Mouse (Mus musculus): ENCODE results near the gene Nfyc. TPM values are rescaled to one million over a fixed set of nuclear protein-coding genes. Genes with fewer than 3 reads are reported as not detected.

The Nfyc gene
- polyA plus RNA-seq, 1 experiment from 2014 or later = 79.8 TPM

- H3K27ac ChIP-seq (ENCODE audit: low read length) = no peak overlapping the region
- no peak overlapping the region for H3K4me3 ChIP-seq (replicated peaks; ENCODE audit: low read length)
- H3K9ac ChIP-seq (ENCODE audit: low read length) = no peak overlapping the region
- no peak for ATAC-seq (ENCODE audit: insufficient read depth, low FRiP score)
- WGBS = 56% methylated on average over 7 of the region's 7 CpGs
- no peaks in the 10 kb centered on the region for H3K36me3 ChIP-seq (ENCODE audit: control insufficient read depth, insufficient read depth, low read length)
- no peaks in the 10 kb centered on the region for H3K9me3 ChIP-seq (replicated peaks; ENCODE audit: control insufficient read depth, low read length)
- H3K4me2 ChIP-seq (ENCODE audit: low read depth, low read length) = no peak overlapping the region
- peaks cover 11% of the 10 kb centered on the region; the same call in 1 of the 2 replicates for H3K27me3 ChIP-seq (ENCODE audit: control insufficient read depth, insufficient read depth, low read length)
- H3K4me1 ChIP-seq (ENCODE audit: control insufficient read depth, insufficient read depth, low read length) = no peaks in the 10 kb centered on the region
These were observed 28.5 kb upstream of the Nfyc start for GRCm38 (mm10) chr4:120859865-120860264.

- H3K9ac ChIP-seq (ENCODE audit: low read length) = no peak overlapping the region
- no peaks in the 10 kb centered on the region for H3K4me1 ChIP-seq (ENCODE audit: control insufficient read depth, insufficient read depth, low read length)
- H3K4me3 ChIP-seq (replicated peaks; ENCODE audit: low read length) = no peak overlapping the region
- peaks cover 12% of the 10 kb centered on the region; the same call in 1 of the 2 replicates for H3K27me3 ChIP-seq (ENCODE audit: control insufficient read depth, insufficient read depth, low read length)
- no peaks in the 10 kb centered on the region for H3K36me3 ChIP-seq (ENCODE audit: control insufficient read depth, insufficient read depth, low read length)
- no peak overlapping the region for H3K4me2 ChIP-seq (ENCODE audit: low read depth, low read length)
- ATAC-seq (ENCODE audit: insufficient read depth, low FRiP score) = no peak
- no peak overlapping the region for H3K27ac ChIP-seq (ENCODE audit: low read length)
- WGBS = 54% methylated on average over 5 of the region's 5 CpGs
- no peaks in the 10 kb centered on the region for H3K9me3 ChIP-seq (replicated peaks; ENCODE audit: control insufficient read depth, low read length)
These were observed 25.0 kb upstream of the Nfyc start for GRCm38 (mm10) chr4:120856376-120856775.

- H3K4me2 ChIP-seq (ENCODE audit: low read depth, low read length) = peak overlapping the region; percentile 93
- H3K9ac ChIP-seq (ENCODE audit: low read length) = no peak overlapping the region
- no peak overlapping the region for H3K27ac ChIP-seq (ENCODE audit: low read length)
- WGBS = 32% methylated on average over 7 of the region's 7 CpGs
- H3K27me3 ChIP-seq (ENCODE audit: control insufficient read depth, insufficient read depth, low read length) = peaks cover 15% of the 10 kb centered on the region
- no peaks in the 10 kb centered on the region for H3K9me3 ChIP-seq (replicated peaks; ENCODE audit: control insufficient read depth, low read length)
- H3K36me3 ChIP-seq (ENCODE audit: control insufficient read depth, insufficient read depth, low read length) = no peaks in the 10 kb centered on the region
- H3K4me3 ChIP-seq (replicated peaks; ENCODE audit: low read length) = peak overlapping the region; percentile 60
- 0 out of 2 replicates have a peak, but pooled peaks have one; percentile 4 for ATAC-seq (ENCODE audit: insufficient read depth, low FRiP score)
- H3K4me1 ChIP-seq (ENCODE audit: control insufficient read depth, insufficient read depth, low read length) = no peaks in the 10 kb centered on the region
These were observed 24.1 kb upstream of the Nfyc start for GRCm38 (mm10) chr4:120855360-120856060.

- Histone ChIP-seq H3K4me3 (replicated peaks; ENCODE audit: low read length) (peak within 1 kb of the TSS; percentile 60), H3K9me3 (replicated peaks; ENCODE audit: control insufficient read depth, low read length) (no peaks in the 10 kb centered on the region), H3K36me3 (ENCODE audit: control insufficient read depth, insufficient read depth, low read length) (no peaks in the 10 kb centered on the region), H3K27me3 (ENCODE audit: control insufficient read depth, insufficient read depth, low read length) (peaks cover 15% of the 10 kb centered on the region), H3K4me1 (ENCODE audit: control insufficient read depth, insufficient read depth, low read length) (no peaks in the 10 kb centered on the region), H3K4me2 (ENCODE audit: low read depth, low read length) (peak within 1 kb of the TSS; percentile 93), H3K27ac (ENCODE audit: low read length) (no peak within 1 kb of the TSS), H3K9ac (ENCODE audit: low read length) (peak within 1 kb of the TSS; percentile 70)
- peak; percentile 63 for ATAC-seq (ENCODE audit: insufficient read depth, low FRiP score)
- WGBS = 2% methylated on average over 66 of the region's 68 CpGs
These were observed 23.4 kb upstream of the Nfyc start, which contains the start of gene Rims3 for GRCm38 (mm10) chr4:120854588-120855319. TSS of gene Rims3 (plus strand) at chr4:120854816.

GRCm38 (mm10) chr4:120850946-120851345 is 19.6 kb upstream of the Nfyc start:
- H3K27ac ChIP-seq (ENCODE audit: low read length) = no peak overlapping the region
- ATAC-seq (ENCODE audit: insufficient read depth, low FRiP score) = no peak; the same call in 1 of the 2 replicates
- H3K27me3 ChIP-seq (ENCODE audit: control insufficient read depth, insufficient read depth, low read length) = peaks cover 15% of the 10 kb centered on the region
- WGBS = 4% methylated on average over 10 of the region's 10 CpGs
- H3K4me3 ChIP-seq (replicated peaks; ENCODE audit: low read length) = no peak overlapping the region
- no peaks in the 10 kb centered on the region for H3K4me1 ChIP-seq (ENCODE audit: control insufficient read depth, insufficient read depth, low read length)
- no peak overlapping the region for H3K9ac ChIP-seq (ENCODE audit: low read length)
- H3K4me2 ChIP-seq (ENCODE audit: low read depth, low read length) = no peak overlapping the region
- no peaks in the 10 kb centered on the region for H3K9me3 ChIP-seq (replicated peaks; ENCODE audit: control insufficient read depth, low read length)
- no peaks in the 10 kb centered on the region for H3K36me3 ChIP-seq (ENCODE audit: control insufficient read depth, insufficient read depth, low read length)

GRCm38 (mm10) chr4:120849451-120849850 is 18.1 kb upstream of the Nfyc start:
- WGBS = 65% methylated on average over 11 of the region's 11 CpGs
- peaks cover 3% of the 10 kb centered on the region; the same call in 1 of the 2 replicates for H3K27me3 ChIP-seq (ENCODE audit: control insufficient read depth, insufficient read depth, low read length)
- no peak overlapping the region for H3K27ac ChIP-seq (ENCODE audit: low read length)
- H3K9me3 ChIP-seq (replicated peaks; ENCODE audit: control insufficient read depth, low read length) = no peaks in the 10 kb centered on the region
- H3K36me3 ChIP-seq (ENCODE audit: control insufficient read depth, insufficient read depth, low read length) = no peaks in the 10 kb centered on the region
- H3K4me1 ChIP-seq (ENCODE audit: control insufficient read depth, insufficient read depth, low read length) = no peaks in the 10 kb centered on the region
- no peak overlapping the region for H3K4me3 ChIP-seq (replicated peaks; ENCODE audit: low read length)
- H3K9ac ChIP-seq (ENCODE audit: low read length) = no peak overlapping the region
- no peak for ATAC-seq (ENCODE audit: insufficient read depth, low FRiP score)
- no peak overlapping the region for H3K4me2 ChIP-seq (ENCODE audit: low read depth, low read length)

GRCm38 (mm10) chr4:120848909-120849308 is 17.5 kb upstream of the Nfyc start:
- Histone ChIP-seq H3K4me2 (ENCODE audit: low read depth, low read length) (no peak overlapping the region), H3K27me3 (ENCODE audit: control insufficient read depth, insufficient read depth, low read length) (peaks cover 3% of the 10 kb centered on the region; the same call in 1 of the 2 replicates), H3K9me3 (replicated peaks; ENCODE audit: control insufficient read depth, low read length) (no peaks in the 10 kb centered on the region), H3K4me3 (replicated peaks; ENCODE audit: low read length) (no peak overlapping the region), H3K36me3 (ENCODE audit: control insufficient read depth, insufficient read depth, low read length) (no peaks in the 10 kb centered on the region), H3K9ac (ENCODE audit: low read length) (no peak overlapping the region), H3K27ac (ENCODE audit: low read length) (no peak overlapping the region), H3K4me1 (ENCODE audit: control insufficient read depth, insufficient read depth, low read length) (no peaks in the 10 kb centered on the region)
- 82% methylated on average over 6 of the region's 6 CpGs for WGBS
- no peak for ATAC-seq (ENCODE audit: insufficient read depth, low FRiP score)

- ATAC-seq (ENCODE audit: insufficient read depth, low FRiP score) = no peak
- 63% methylated on average over 4 of the region's 4 CpGs for WGBS
- H3K27ac ChIP-seq (ENCODE audit: low read length) = no peak overlapping the region
These were observed 13.7 kb upstream of the Nfyc start for GRCm38 (mm10) chr4:120845098-120845497.

GRCm38 (mm10) chr4:120844423-120845082 is 13.2 kb upstream of the Nfyc start:
- WGBS = 33% methylated on average over 7 of the region's 7 CpGs
- no peak overlapping the region for H3K27ac ChIP-seq (ENCODE audit: low read length)
- no peak for ATAC-seq (ENCODE audit: insufficient read depth, low FRiP score)
- no peak overlapping the region for H3K9ac ChIP-seq (ENCODE audit: low read length)
- H3K36me3 ChIP-seq (ENCODE audit: control insufficient read depth, insufficient read depth, low read length) = no peaks in the 10 kb centered on the region
- H3K4me1 ChIP-seq (ENCODE audit: control insufficient read depth, insufficient read depth, low read length) = no peaks in the 10 kb centered on the region
- H3K9me3 ChIP-seq (replicated peaks; ENCODE audit: control insufficient read depth, low read length) = no peaks in the 10 kb centered on the region
- no peaks in the 10 kb centered on the region for H3K27me3 ChIP-seq (ENCODE audit: control insufficient read depth, insufficient read depth, low read length)
- no peak overlapping the region for H3K4me2 ChIP-seq (ENCODE audit: low read depth, low read length)
- H3K4me3 ChIP-seq (replicated peaks; ENCODE audit: low read length) = no peak overlapping the region

More at GRCm38 (mm10) chr4:120845098-120845497, 13.7 kb upstream of the Nfyc start:
- no peaks in the 10 kb centered on the region for H3K27me3 ChIP-seq (ENCODE audit: control insufficient read depth, insufficient read depth, low read length)
- no peak overlapping the region for H3K4me3 ChIP-seq (replicated peaks; ENCODE audit: low read length)
- no peaks in the 10 kb centered on the region for H3K9me3 ChIP-seq (replicated peaks; ENCODE audit: control insufficient read depth, low read length)
- H3K4me1 ChIP-seq (ENCODE audit: control insufficient read depth, insufficient read depth, low read length) = no peaks in the 10 kb centered on the region
- H3K36me3 ChIP-seq (ENCODE audit: control insufficient read depth, insufficient read depth, low read length) = no peaks in the 10 kb centered on the region
- H3K4me2 ChIP-seq (ENCODE audit: low read depth, low read length) = no peak overlapping the region
- no peak overlapping the region for H3K9ac ChIP-seq (ENCODE audit: low read length)
